Mouse (Mus musculus): ENCODE data around the gene Astn2.

DNA sequence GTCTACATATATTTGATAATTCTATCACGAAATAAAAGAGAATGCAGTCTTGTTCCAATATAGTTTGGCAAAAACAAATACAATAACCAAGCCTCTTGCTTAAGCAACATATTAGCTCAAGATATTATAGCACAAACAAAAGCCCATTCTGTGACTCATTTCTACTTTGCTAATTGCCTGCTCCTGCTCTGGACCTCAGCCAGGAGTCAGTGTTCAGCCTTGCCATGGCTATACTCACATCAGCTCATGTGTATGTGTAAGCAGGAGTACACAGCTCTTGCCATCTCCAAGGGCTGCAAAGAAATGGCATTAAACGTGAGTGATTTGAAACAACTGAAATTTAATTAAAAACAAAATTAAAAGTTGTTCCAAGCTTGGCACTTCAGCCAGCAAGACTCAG is 435.1 kb downstream of the Astn2 start:
- TF ChIP-seq CTCF (IDR thresholded peaks at IDR 0.05) (no peak), EP300 (IDR thresholded peaks at IDR 0.05) (no peak)
